Mouse (Mus musculus): ENCODE measurements at regions not wholly inside any gene's neighbourhood (a gene's known extent, or its start where the extent isn't known, plus 50 kb on each side); places are given as distances from the start of the nearest gene placed in this dataset.
A peak's percentile ranks its signal among the peaks of the same experiment; 100 is the strongest.

- DNase-seq (ENCODE audit: low spot score in 2 of 2) = no peak
- Histone ChIP-seq H3K27ac (no peak overlapping the region), H3K4me3 (no peak overlapping the region)
- peak; percentile 36 for TF ChIP-seq CTCF (conservative IDR thresholded peaks at IDR 0.05)
Observed at GRCm38 (mm10) chr14:78405568-78405967, 97.7 kb upstream of the Tnfsf11 start.

- Histone ChIP-seq H3K4me3 (no peak overlapping the region), H3K27ac (no peak overlapping the region)
- TF ChIP-seq CTCF (conservative IDR thresholded peaks at IDR 0.05) = no peak
- DNase-seq (ENCODE audit: low spot score in 2 of 2) = no peak
Observed at GRCm38 (mm10) chr14:78397914-78398313, 90.1 kb upstream of the Tnfsf11 start.

- Histone ChIP-seq H3K27ac (no peak overlapping the region), H3K4me3 (no peak overlapping the region)
- DNase-seq (ENCODE audit: low spot score in 2 of 2) = no peak
- TF ChIP-seq CTCF (conservative IDR thresholded peaks at IDR 0.05) = no peak
Observed at GRCm38 (mm10) chr14:78395631-78396030, 87.8 kb upstream of the Tnfsf11 start.

GRCm38 (mm10) chr14:78387011-78387410 lies 79.2 kb upstream of the Tnfsf11 start:
- no peak overlapping the region for H3K4me3 ChIP-seq
- TF ChIP-seq CTCF (conservative IDR thresholded peaks at IDR 0.05) = no peak
- no peak for DNase-seq (ENCODE audit: low spot score in 2 of 2)
- no peak overlapping the region for H3K27ac ChIP-seq

GRCm38 (mm10) chr14:78384370-78384769 lies 76.5 kb upstream of the Tnfsf11 start:
- TF ChIP-seq CTCF (conservative IDR thresholded peaks at IDR 0.05) = no peak
- no peak overlapping the region for H3K4me3 ChIP-seq
- no peak overlapping the region for H3K27ac ChIP-seq
- no peak for DNase-seq (ENCODE audit: low spot score in 2 of 2)

- peak; percentile 85 to 91 for DNase-seq (ENCODE audit: low spot score in 2 of 2)
- Histone ChIP-seq H3K27ac (no peak overlapping the region), H3K4me3 (no peak overlapping the region)
- no peak for TF ChIP-seq CTCF (conservative IDR thresholded peaks at IDR 0.05)
Observed at GRCm38 (mm10) chr14:78383256-78383709, 75.4 kb upstream of the Tnfsf11 start.

GRCm38 (mm10) chr14:78380011-78380410 lies 72.2 kb upstream of the Tnfsf11 start:
- no peak overlapping the region for H3K27ac ChIP-seq
- TF ChIP-seq CTCF (conservative IDR thresholded peaks at IDR 0.05) = peak; percentile 9; the same call in 1 of the 2 replicates
- no peak overlapping the region for H3K4me3 ChIP-seq
- no peak for DNase-seq (ENCODE audit: low spot score in 2 of 2)

GRCm38 (mm10) chr14:78376591-78376990 lies 68.7 kb upstream of the Tnfsf11 start:
- Histone ChIP-seq H3K4me3 (no peak overlapping the region), H3K27ac (no peak overlapping the region)
- no peak for TF ChIP-seq CTCF (conservative IDR thresholded peaks at IDR 0.05)
- DNase-seq (ENCODE audit: low spot score in 2 of 2) = no peak

GRCm38 (mm10) chr14:78375746-78376495 lies 68.1 kb upstream of the Tnfsf11 start:
- no peak for TF ChIP-seq CTCF (conservative IDR thresholded peaks at IDR 0.05)
- no peak for DNase-seq (ENCODE audit: low spot score in 2 of 2)
- Histone ChIP-seq H3K4me3 (no peak overlapping the region), H3K27ac (no peak overlapping the region)

GRCm38 (mm10) chr14:78372102-78372501 lies 64.3 kb upstream of the Tnfsf11 start:
- TF ChIP-seq CTCF (conservative IDR thresholded peaks at IDR 0.05) = no peak
- no peak for DNase-seq (ENCODE audit: low spot score in 2 of 2)

GRCm38 (mm10) chr14:78368881-78369280 lies 61.0 kb upstream of the Tnfsf11 start:
- peak in 1 of 2 experiments; percentile 2 for DNase-seq (ENCODE audit: low spot score in 2 of 2)
- no peak for TF ChIP-seq CTCF (conservative IDR thresholded peaks at IDR 0.05)

More at GRCm38 (mm10) chr14:78372102-78372501, 64.3 kb upstream of the Tnfsf11 start:
- no peak overlapping the region for H3K4me3 ChIP-seq
- no peak overlapping the region for H3K27ac ChIP-seq

GRCm38 (mm10) chr14:78364822-78365221 lies 57.0 kb upstream of the Tnfsf11 start:
- DNase-seq (ENCODE audit: low spot score in 2 of 2) = no peak

More at GRCm38 (mm10) chr14:78368881-78369280, 61.0 kb upstream of the Tnfsf11 start:
- Histone ChIP-seq H3K4me3 (no peak overlapping the region), H3K27ac (no peak overlapping the region)

GRCm38 (mm10) chr14:78363123-78363522 lies 55.3 kb upstream of the Tnfsf11 start:
- Histone ChIP-seq H3K27ac (no peak overlapping the region), H3K4me3 (no peak overlapping the region)
- no peak for DNase-seq (ENCODE audit: low spot score in 2 of 2)
- no peak for TF ChIP-seq CTCF (conservative IDR thresholded peaks at IDR 0.05)

More at GRCm38 (mm10) chr14:78364822-78365221, 57.0 kb upstream of the Tnfsf11 start:
- no peak for TF ChIP-seq CTCF (conservative IDR thresholded peaks at IDR 0.05)
- H3K4me3 ChIP-seq = no peak overlapping the region
- no peak overlapping the region for H3K27ac ChIP-seq
